Mouse (Mus musculus): ENCODE results near the gene Zfp317. TPM values are rescaled to one million over a fixed set of nuclear protein-coding genes. Genes with fewer than 3 reads are reported as not detected.
A peak's percentile ranks its signal among the peaks of the same experiment; 100 is the strongest.
"Not testable (repeated sequence)": the region's sequence is repeated elsewhere in the genome, so short reads cannot be mapped to it uniquely, and the experiment has no call there.

The Zfp317 gene
- 10 to 100 TPM; 20.7 to 21.7 TPM for total RNA-seq (2021)

- DNase-seq (ENCODE audit: extremely low spot score in 1 of 2, low spot score in 1 of 2) = peak; percentile 66 to 68
These were observed at the start of gene Zfp317 for GRCm38 (mm10) chr9:19621843-19622822. TSS of gene Zfp317 (plus strand) at chr9:19622102.

GRCm38 (mm10) chr9:19582317-19582716, 39.6 kb upstream of the Zfp317 start, which contains the start of gene Olfr855:
TSS of gene Olfr855 (plus strand) at chr9:19582617.
- no peak for DNase-seq (ENCODE audit: extremely low spot score in 1 of 2, low spot score in 1 of 2)

GRCm38 (mm10) chr9:19621297-19621696, 605 bp upstream of the Zfp317 start:
- DNase-seq (ENCODE audit: extremely low spot score in 1 of 2, low spot score in 1 of 2) = no peak

GRCm38 (mm10) chr9:19629574-19629973, 7.7 kb downstream of the Zfp317 start:
- DNase-seq (ENCODE audit: extremely low spot score in 1 of 2, low spot score in 1 of 2) = no peak

- DNase-seq (ENCODE audit: extremely low spot score in 1 of 2, low spot score in 1 of 2) = no peak
These were observed 23.3 kb downstream of the Zfp317 start for GRCm38 (mm10) chr9:19645193-19645592.

- DNase-seq (ENCODE audit: extremely low spot score in 1 of 2, low spot score in 1 of 2) = no peak
These were observed 68.4 kb downstream of the Zfp317 start for GRCm38 (mm10) chr9:19690281-19690680.

GRCm38 (mm10) chr9:19691426-19691825, 69.5 kb downstream of the Zfp317 start:
- DNase-seq (ENCODE audit: extremely low spot score in 1 of 2, low spot score in 1 of 2) = no peak

- DNase-seq (ENCODE audit: extremely low spot score in 1 of 2, low spot score in 1 of 2) = no peak
These were observed 70.5 kb downstream of the Zfp317 start for GRCm38 (mm10) chr9:19692430-19692829.

- not testable (repeated sequence) for DNase-seq (ENCODE audit: extremely low spot score in 1 of 2, low spot score in 1 of 2)
These were observed 72.4 kb downstream of the Zfp317 start for GRCm38 (mm10) chr9:19694285-19694684.

GRCm38 (mm10) chr9:19694898-19695379, 73.0 kb downstream of the Zfp317 start:
- not testable (repeated sequence) for DNase-seq (ENCODE audit: extremely low spot score in 1 of 2, low spot score in 1 of 2)

Other genes starting within 250 kb of the Zfp317 start
- gene Olfr847, start 243.4 kb upstream of the Zfp317 start, total RNA-seq (2021) = not detected
- gene Olfr849, start 181.8 kb upstream of the Zfp317 start, total RNA-seq (2021) = not detected
- gene Olfr850, start 143.9 kb upstream of the Zfp317 start, total RNA-seq (2021) = not detected
- gene Olfr851, start 128.8 kb upstream of the Zfp317 start, total RNA-seq (2021) = not detected
- gene Olfr853, start 81.0 kb upstream of the Zfp317 start, total RNA-seq (2021) = not detected
- not detected for gene Olfr854, start 54.7 kb upstream of the Zfp317 start, total RNA-seq (2021)
- gene Olfr855, start 39.5 kb upstream of the Zfp317 start, total RNA-seq (2021) = not detected
- gene Olfr857, start 87.3 kb downstream of the Zfp317 start, total RNA-seq (2021) = not detected
- not detected for gene Olfr58, start 158.2 kb downstream of the Zfp317 start, total RNA-seq (2021)
- not detected for gene Olfr859, start 182.8 kb downstream of the Zfp317 start, total RNA-seq (2021)
- not detected for gene Olfr860, start 227.6 kb downstream of the Zfp317 start, total RNA-seq (2021)